Mouse (Mus musculus) gastrocnemius, postnatal 14 days (tissue): ENCODE data around the gene Oas1a. TPM values are rescaled to one million over a fixed set of nuclear protein-coding genes. Genes with fewer than 3 reads are reported as not detected.
"Not testable (repeated sequence)": the region's sequence is repeated elsewhere in the genome, so short reads cannot be mapped to it uniquely, and the experiment has no call there.

Experiments used
- DNase-seq: peaks from one replicate; pipeline ENCODE4 v3.0.0; 2021; ENCODE audit warnings: mixed read lengths
- intact Hi-C: fragments of 180-260 bp; cut with DNase I; formaldehyde crosslinking; loops from one replicate; pipeline ENCODE4 v1.15.1; 2025; ENCODE audit warnings: low total_unique reads
- total RNA-seq, 2 experiments: library from RNA; stranded (reverse); gene quantifications; 2 replicates each; pipeline ENCODE4 v1.2.3; 2021

Oas1a gene
- total RNA-seq, 2 experiments from 2014 or later: not detected

GRCm38 (mm10) chr5:120895231-120895900 lies 12.0 kb downstream of the Oas1a start:
- intact Hi-C loops: no loop called here
- DNase-seq: no peak

DNA sequence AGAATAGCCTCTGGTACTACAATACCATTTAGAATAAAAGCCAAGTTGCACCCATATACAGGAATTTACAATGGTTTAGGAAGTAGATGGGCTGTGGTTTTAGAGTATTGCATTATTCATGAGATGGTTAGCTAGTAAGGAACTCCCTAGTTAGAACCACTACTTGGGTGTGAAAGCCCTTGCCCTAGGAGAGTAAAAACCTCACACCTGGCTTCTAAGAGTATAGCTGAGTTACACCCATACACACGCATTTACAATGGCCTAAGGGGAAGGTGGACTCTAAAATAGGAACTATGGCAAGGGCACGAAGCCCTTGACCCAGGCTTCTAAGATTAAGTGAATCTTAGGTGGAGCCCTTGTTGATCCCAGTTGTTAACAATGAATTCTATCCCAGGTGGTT lies 12.6 kb downstream of the Oas1a start:
- DNase-seq, intact Hi-C loops: not testable (repeated sequence)

DNA sequence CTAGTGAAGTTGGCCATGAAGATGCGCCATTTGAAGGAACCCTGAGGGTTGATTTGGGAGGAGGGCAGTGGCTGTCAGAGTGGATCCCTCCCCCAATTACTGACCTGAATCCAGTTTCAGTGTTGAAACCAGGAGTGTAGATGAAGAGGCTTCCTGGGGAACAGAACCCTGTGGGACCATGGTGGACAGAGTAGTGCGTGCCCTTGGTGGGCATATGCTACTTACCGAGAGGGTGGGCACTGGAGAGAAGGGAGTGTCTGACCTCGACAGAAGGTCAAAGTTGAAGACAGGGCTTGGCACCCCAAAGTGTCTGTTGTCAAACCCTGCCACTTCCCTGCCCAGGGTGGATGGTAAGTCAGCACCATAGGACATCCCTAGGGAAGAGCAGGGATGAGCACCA lies 13.5 kb downstream of the Oas1a start:
- DNase-seq, intact Hi-C loops: not testable (repeated sequence)

DNA sequence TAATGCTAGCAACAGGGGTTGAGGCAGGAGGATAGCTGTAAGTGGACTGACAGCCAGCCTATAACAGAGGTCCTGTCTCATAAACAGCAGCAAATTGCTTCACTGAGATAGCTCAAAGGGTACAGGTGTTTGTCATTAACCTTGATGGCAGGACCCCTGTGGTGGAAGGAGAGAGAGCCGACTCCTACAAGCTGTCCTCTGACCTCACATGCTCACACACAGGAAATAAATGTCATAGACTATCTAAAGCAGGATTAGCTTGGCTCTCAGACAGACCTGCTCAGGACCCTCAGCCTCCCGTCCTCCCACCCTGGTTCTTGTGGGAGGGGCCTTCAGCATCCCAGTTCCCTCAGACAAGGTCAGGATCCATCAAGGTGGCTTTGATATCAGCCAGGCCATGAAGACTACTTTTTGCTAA lies 15.1 kb downstream of the Oas1a start:
- no peak for DNase-seq
- intact Hi-C loops: no loop called here

DNA sequence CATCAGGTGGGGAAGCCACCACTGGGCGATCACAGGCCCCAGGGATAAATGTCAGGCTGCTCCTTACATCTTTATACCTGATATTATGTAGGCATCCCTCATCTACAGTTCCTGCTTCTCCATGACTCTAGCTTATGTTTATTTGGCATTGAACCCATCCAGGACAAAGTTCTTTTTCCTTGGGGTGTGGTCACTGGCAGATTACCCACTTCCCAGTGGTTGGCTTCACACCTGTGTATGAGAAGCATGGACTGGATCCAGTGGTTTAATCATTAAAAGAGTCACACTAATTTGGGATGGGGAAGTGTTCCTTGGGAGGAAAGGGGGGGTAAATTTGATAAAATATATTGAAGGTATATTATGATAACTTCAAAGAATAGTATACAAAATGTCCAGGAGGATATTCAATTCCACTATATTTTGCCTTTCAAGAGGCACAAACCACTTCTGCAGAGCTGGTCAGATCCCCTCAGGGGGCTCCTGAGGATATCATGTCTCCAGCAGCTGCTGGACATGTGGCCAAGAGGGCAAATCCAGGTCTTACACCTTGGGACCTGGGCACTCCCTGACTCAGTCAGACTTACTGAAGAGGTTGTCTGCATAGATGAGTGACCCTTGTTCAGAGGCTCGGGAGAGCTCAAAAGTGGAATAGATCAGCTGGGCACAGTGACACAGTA lies 15.6 kb downstream of the Oas1a start:
- intact Hi-C loops, DNase-seq: not testable (repeated sequence)

GRCm38 (mm10) chr5:120890991-120891390 lies 16.3 kb downstream of the Oas1a start:
- DNase-seq: no peak
- intact Hi-C loops: no loop called here

DNA sequence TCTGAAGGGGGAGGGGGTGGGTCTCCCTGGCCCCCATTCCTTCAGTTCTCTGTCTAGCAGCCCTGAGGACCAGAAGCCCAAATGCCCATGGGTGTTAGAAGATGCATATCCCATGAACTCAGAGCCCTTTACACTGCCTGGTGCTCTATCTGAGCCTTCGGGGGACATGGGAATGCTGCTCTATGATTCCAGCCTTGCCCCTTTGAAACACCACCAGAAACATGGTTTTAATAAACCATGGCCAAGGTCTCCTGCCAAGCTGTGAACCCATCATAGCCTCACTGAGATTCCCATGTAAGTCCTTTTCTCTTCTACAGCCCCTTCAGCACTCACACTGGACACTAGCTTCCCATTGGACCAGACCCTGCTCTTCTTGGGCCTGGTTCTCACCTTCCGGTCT lies 17.3 kb downstream of the Oas1a start:
- intact Hi-C loops: no loop called here

GRCm38 (mm10) chr5:120888294-120888815 lies 19.0 kb downstream of the Oas1a start:
- intact Hi-C loops: not testable (repeated sequence)

More for the DNA sequence above, 17.3 kb downstream of the Oas1a start:
- no peak for DNase-seq

DNA sequence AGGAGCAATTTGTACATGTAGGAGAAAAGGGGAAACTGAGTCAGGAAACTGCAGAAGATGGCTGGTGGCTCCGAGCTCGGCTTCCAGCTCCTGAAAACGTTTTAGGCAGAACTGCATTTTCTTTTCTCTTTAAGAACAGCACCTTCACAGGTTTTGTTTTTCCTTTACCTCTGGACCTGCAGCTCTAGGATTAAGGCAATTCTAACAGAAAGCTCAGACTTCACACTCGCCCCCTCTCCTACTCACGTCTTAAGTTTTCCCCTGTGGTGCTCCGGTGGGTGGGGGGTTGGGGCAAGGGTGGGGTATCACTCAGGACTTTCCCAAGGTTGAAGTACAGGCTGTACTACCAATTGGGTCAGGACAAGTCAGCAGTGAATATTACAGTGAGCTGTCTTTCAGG lies 19.5 kb downstream of the Oas1a start:
- intact Hi-C loops: no loop called here
- no peak for DNase-seq

More at GRCm38 (mm10) chr5:120888294-120888815, 19.0 kb downstream of the Oas1a start:
- DNase-seq: not testable (repeated sequence)

DNA sequence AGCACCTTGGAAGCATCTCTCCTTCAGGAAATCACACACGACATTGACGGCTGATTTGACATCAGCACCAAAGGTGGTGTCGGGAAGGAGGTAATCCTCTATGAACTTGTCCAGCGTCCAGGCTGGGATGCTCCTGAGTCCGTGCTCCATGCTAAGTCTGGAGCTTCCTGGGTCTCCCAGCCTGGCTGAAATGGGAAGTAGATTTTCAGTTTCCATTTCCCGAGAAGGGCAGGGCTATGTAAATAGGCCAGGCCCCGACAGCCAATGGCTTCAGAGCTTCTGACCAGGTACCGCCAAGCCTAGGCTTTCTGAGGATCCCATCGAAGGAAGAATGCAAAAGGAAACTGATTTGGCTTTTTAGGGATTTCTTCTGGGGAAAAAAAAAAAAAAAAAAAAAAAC lies 19.9 kb downstream of the Oas1a start, which contains the start of gene Oas1g:
Oas1g (minus strand) TSS at position 201 of the 400 bp plus-strand sequence.
- intact Hi-C loops, DNase-seq: not testable (repeated sequence)

DNA sequence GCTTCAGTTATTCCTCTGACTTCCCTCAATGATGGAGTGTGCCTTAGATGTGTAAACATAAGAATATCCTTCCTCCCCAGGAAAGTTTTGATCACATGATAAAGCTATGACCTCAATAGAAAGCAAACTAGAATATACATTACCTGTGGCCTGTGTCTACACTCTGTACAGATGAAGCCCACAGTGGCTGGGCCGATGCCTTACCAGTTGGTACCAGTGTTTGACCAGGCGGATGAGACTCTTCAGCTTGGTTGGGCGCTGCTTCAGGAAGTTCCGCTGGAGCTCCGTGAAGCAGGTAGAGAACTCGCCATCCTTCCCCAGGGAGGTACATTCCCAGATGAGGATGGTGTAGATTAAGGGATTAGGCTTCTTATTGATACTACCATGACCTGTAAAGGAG lies 25.6 kb downstream of the Oas1a start:
- intact Hi-C loops, DNase-seq: not testable (repeated sequence)

DNA sequence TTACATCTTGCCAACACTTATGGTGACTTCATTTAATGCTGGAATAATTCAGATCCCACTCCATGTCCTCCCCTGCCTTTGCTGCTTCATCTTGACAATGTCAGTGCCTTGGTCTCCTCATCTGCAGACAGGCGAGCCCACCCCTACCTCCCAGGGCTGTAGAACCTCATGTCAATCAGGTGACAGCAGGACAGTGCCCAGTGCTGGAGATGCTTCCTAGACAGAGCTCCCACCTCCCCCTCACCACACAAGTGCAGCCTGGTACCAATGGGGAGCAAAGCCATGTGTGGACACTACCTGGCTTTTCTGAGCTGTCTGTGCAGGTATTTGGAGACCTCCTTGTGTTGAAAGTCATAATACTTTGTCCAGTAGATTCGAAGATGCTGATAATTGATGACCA lies 28.5 kb downstream of the Oas1a start:
- DNase-seq, intact Hi-C loops: not testable (repeated sequence)

DNA sequence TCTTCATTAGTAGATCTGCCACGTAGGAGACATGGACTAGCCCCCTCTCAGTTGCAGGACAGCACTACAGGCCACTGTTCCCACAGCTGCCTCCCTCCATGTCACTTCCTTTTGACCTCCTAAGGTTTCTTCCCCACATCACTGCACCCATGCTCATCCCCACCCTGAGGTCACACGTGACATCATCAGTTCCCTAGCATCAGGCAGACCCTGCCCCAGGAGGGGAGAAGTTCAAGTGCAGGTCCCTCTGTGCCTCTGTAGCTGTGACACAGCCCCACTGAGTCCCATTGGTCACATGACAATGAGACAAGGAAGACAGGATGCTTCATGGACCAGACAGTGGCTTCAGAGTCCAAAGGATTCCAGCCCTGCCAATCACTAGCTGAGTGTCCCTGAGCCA lies 29.9 kb downstream of the Oas1a start:
- DNase-seq, intact Hi-C loops: not testable (repeated sequence)

- intact Hi-C loops, DNase-seq: not testable (repeated sequence)
Observed at GRCm38 (mm10) chr5:120876839-120877238, 30.5 kb downstream of the Oas1a start.

GRCm38 (mm10) chr5:120871469-120871868 lies 35.9 kb downstream of the Oas1a start:
- intact Hi-C loops: no loop called here
- DNase-seq: no peak

DNA sequence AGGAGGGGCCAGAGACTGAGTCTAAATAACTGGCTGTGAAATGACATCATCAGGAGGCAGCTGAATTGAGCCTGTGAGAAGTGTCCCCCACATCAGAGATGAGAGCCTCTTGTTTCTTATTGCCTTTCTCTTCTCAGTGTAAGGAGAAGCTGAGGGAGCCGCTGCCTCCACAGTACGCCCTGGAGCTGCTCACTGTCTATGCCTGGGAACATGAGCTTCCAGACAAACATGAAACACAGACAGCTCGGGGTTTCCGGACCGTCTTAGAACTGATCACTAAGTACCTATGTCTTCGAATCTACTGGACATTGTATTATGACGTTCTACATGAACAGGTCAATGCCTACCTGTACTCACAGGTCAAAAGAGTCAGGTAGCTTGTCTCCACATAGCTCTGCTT lies 36.5 kb downstream of the Oas1a start:
- intact Hi-C loops: no loop called here
- DNase-seq: no peak

- no peak for DNase-seq
- intact Hi-C loops: no loop called here
Observed at GRCm38 (mm10) chr5:120870081-120870480, 37.2 kb downstream of the Oas1a start.

DNA sequence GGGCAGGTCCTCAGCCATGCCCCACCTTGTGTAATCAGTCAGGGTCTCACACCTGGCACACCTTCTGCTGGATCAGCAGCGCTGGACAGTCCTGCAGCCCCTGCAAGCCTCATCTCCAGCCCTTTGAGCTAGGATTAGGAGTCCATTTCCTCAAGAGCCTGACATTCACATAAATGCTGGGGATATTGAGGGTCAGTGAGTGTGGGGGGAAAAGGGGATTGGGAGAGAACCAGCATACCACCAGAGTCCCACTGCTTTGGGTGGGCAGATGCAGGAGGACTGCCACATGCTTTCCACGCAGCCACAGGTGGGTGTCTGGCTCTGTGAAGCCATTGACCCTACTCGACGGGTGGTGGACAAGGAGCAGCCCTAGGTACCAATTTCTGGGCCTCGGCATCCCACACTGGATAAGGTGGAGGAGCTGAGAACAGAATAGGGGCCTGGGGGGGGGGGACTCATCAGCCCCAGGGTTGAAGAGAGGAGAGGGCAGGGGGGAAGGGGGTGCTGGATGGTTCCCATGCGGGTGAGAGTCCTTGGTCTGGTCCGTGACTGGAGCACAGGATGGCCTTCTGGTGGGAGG lies 37.8 kb downstream of the Oas1a start:
- intact Hi-C loops: no loop called here
- DNase-seq: no peak

DNA sequence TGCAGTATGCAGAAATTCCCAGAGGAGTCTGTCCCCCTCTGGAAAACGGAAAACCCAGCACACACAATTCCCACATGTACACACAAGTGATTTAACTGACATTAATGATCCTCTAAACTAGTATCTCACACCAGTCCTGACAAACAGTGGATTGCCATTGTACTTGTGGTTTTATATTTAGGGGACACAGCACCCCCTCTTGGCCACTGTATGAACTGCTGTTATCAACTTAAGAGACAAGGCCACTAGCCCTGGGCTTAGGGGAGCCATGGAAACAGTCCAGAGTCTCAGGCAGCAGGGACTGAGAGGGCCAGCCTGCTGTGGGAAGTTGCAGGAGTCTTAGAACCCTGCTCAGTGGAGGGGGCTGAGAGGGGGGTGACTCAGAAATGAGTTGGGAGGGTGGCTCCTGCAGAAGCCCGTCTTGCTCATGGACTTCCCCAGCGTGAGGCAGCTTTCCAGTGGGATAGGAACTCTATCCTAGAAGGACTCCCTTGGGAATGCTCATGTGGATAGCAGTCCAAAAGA lies 41.9 kb downstream of the Oas1a start:
- no peak for DNase-seq
- intact Hi-C loops: no loop called here

DNA sequence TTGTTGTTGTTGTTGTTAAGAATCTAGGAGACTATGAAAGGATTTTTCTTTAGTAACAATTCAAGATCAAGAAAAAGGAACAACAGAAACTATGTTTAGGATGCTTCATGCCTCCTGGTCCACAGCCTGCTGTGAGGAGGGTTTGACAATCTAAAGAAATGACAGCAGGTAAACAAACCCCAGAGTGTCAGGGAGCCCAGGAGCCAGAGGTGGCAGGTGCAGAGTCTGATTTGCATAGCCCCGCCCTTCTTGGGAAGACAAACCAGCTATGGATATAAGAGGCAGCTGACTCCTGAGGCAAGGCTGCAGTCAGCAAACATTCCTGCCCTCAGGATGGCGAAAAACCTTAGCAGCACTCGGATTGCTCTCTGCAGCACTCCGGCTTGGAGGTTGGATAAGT lies 46.2 kb downstream of the Oas1a start, which contains the start of gene Oas1h:
Oas1h (plus strand) TSS at position 301 of the 400 bp plus-strand sequence.
- DNase-seq: no peak
- intact Hi-C loops: no loop called here
